Mouse (Mus musculus) C2C12 (cell line): Measurements from ENCODE around the gene Zfp446. TPM values are rescaled to one million over a fixed set of nuclear protein-coding genes. Genes with fewer than 3 reads are reported as not detected.

ENCODE experiments used
- H3K27me3 ChIP-seq: one replicate; pipeline ENCODE4 v1.6.1; 2011; ENCODE audit not compliant: control insufficient read depth, insufficient read depth, insufficient read length
- H3K36me3 ChIP-seq: one replicate; pipeline ENCODE4 v1.6.1; 2011; ENCODE audit not compliant: control insufficient read depth, insufficient read depth
- H3K4me3 ChIP-seq: one replicate; pipeline ENCODE4 v1.5.1; 2011; ENCODE audit warnings: mild to moderate bottlenecking, control low read depth; ENCODE audit not compliant: poor library complexity, insufficient read depth, severe bottlenecking
- H3K79me2 ChIP-seq: one replicate; pipeline ENCODE4 v1.6.1; 2011; ENCODE audit not compliant: control insufficient read depth, insufficient read depth
- H3K79me3 ChIP-seq: one replicate; pipeline ENCODE4 v1.6.1; 2011; ENCODE audit warnings: low read depth, control low read depth
- H3ac ChIP-seq: one replicate; pipeline ENCODE3; 2011; ENCODE audit warnings: low read depth; ENCODE audit not compliant: control insufficient read depth, insufficient read length
- CEBPB ChIP-seq: IDR thresholded peaks from one replicate; pipeline ENCODE4 v1.6.1; 2011; ENCODE audit warnings: low read depth, mild to moderate bottlenecking, control low read depth, moderate library complexity
- CTCF ChIP-seq: IDR thresholded peaks from one replicate; pipeline ENCODE4 v1.5.1; 2011; ENCODE audit not compliant: control insufficient read depth, insufficient read depth, insufficient read length
- FOSL1 ChIP-seq: IDR thresholded peaks from one replicate; pipeline ENCODE4 v1.8.0; 2011; ENCODE audit warnings: mild to moderate bottlenecking, low read length; ENCODE audit not compliant: poor library complexity, insufficient read depth, severe bottlenecking
- MAX ChIP-seq: IDR thresholded peaks from one replicate; pipeline ENCODE4 v1.6.1; 2011; ENCODE audit warnings: mild to moderate bottlenecking, control low read depth
- MYOD1 ChIP-seq: IDR thresholded peaks from one replicate; pipeline ENCODE4 v1.6.1; 2011; ENCODE audit warnings: low read depth; ENCODE audit not compliant: control insufficient read depth, insufficient read length
- MYOG ChIP-seq: IDR thresholded peaks from one replicate; pipeline ENCODE4 v1.6.1; 2011; ENCODE audit not compliant: control insufficient read depth, insufficient read length; ENCODE audit errors: extremely low read depth
- USF1 ChIP-seq: IDR thresholded peaks from one replicate; pipeline ENCODE4 v1.6.1; 2011; ENCODE audit warnings: low read depth, mild to moderate bottlenecking, control low read depth, moderate library complexity
- polyA plus RNA-seq: library from polyadenylated mRNA; unstranded; fragments of >200 nt; fragmentation: generic; extraction: Trizol; gene quantifications from one replicate; pipeline ENCODE4 v1.2.1, GENCODE M21; 2012; ENCODE audit warnings: missing spikeins

The Zfp446 gene
- polyA plus RNA-seq, 1 experiment, result 1.7 TPM

DNA sequence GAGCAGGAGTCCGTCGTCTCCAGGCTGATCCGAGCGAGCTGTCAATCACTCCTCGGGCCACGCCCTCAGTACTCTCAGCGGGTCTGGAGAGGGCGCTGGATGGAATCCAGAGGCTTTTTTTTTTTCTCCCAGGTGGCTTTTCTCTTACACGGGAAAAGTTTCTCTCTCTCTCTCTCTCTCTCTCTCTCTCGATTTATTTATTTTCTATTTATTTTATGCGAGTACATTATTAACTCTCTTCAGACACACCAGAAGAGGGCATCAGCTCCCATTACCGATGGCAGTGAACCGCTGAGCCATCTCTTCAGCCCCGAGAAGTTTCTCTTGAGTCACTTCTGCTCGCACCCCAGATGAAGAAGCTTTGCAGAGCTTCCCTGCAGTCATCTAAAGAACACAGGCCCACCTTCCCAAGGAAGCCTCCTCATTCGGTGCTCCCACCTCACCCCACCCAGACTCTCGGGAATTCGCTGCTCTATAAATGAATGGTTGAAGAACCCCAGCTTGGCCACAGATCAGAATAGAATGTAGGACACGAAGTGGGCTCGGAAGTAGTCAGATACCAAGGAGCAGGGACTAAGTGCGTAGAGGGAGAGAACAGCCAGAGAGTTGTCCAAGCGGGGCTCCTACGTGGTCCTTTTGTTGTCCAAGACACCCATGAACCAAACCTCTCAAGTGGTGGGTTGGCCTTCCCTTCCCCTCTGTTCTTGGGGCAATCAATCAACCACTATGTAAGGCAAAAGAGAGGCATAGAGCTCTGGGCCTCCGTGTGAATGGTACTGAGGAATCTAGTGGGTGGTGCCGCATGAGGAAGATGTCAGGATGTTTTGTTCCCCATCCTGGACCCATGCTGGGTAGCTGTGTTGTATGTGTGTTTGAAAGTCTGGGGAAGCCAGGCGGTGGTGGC, 32.6 kb downstream of the Zfp446 start, which contains the start of gene Zbtb45:
Gene Zbtb45, minus strand, starts transcription at position 30 of the 904 bp plus-strand sequence.
- Histone ChIP-seq H3K27me3 (no peaks in the 10 kb centered on the region), H3K4me3 (peak within 1 kb of the TSS; percentile 64), H3K79me3 (peaks cover 6% of the 10 kb centered on the region), H3K79me2 (peaks cover 14% of the 10 kb centered on the region), H3ac (peak within 1 kb of the TSS; percentile 72), H3K36me3 (peaks cover 14% of the 10 kb centered on the region)
- TF ChIP-seq MAX (no peak), USF1 (no peak), MYOG (no peak), FOSL1 (no peak), MYOD1 (no peak), CTCF (no peak), CEBPB (no peak)

DNA sequence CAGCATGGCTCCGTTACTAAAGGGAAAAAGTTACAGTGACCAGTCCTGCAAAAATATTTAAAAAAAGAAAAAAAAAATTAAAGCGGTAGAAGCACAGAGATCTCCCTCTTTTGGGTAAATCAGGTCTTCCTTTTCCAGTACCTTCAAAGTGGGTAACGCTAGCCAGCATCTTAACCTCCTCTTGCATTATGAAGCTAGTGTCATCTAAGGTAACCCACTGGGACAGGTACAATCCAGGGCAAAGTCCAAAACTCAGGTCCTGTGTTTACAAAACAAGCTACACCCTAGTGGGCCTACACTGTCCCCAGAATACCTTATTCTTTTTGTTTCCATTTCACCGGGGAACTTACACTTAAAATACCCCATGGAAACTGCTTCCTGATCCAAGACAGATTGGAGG, 36.0 kb downstream of the Zfp446 start:
- peaks cover 4% of the 10 kb centered on the region for H3K79me2 ChIP-seq
- H3K79me3 ChIP-seq, result no peaks in the 10 kb centered on the region
- H3K4me3 ChIP-seq, result no peak overlapping the region
- no peaks in the 10 kb centered on the region for H3K36me3 ChIP-seq
- H3ac ChIP-seq, result no peak overlapping the region
- no peak for TF ChIP-seq FOSL1
- TF ChIP-seq USF1, result no peak
- no peak for TF ChIP-seq MYOD1
- no peak for TF ChIP-seq MYOG
- no peak for TF ChIP-seq MAX
- TF ChIP-seq CEBPB, result no peak
- TF ChIP-seq CTCF, result no peak
- H3K27me3 ChIP-seq, result peaks cover 9% of the 10 kb centered on the region

DNA sequence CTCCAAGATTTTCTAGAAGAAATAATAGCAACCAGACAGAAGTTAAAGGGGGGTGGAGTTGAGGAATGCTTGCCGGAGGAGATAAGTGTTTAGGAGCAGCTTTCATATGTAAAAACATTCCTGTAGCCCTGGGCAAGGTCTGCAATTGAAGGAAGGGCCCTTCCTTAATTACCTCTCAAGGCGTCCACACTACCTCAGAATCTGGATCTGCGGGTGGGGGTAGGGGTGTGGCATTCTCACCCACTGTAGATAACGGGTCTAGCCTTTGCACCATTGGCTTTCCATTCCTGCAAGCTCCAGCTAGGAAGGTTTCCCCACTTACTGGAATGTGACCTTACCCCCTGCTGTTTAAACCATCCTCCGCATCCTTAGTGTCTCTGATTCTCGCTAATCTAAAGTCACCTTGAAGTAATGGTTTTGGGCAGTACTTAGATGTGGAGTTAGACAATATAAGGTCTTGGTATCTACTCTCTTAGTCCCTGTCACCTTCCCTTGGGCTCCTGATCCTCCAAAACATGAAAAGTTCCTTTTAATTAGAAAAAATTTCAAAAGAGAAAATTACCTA, 36.7 kb downstream of the Zfp446 start:
- TF ChIP-seq MYOD1 (no peak), MAX (no peak), CEBPB (no peak), MYOG (no peak), USF1 (no peak), CTCF (no peak), FOSL1 (no peak)
- no peaks in the 10 kb centered on the region for H3K79me2 ChIP-seq
- peaks cover 9% of the 10 kb centered on the region for H3K27me3 ChIP-seq
- H3K36me3 ChIP-seq, result no peaks in the 10 kb centered on the region
- H3ac ChIP-seq, result no peak overlapping the region
- H3K79me3 ChIP-seq, result no peaks in the 10 kb centered on the region
- no peak overlapping the region for H3K4me3 ChIP-seq

DNA sequence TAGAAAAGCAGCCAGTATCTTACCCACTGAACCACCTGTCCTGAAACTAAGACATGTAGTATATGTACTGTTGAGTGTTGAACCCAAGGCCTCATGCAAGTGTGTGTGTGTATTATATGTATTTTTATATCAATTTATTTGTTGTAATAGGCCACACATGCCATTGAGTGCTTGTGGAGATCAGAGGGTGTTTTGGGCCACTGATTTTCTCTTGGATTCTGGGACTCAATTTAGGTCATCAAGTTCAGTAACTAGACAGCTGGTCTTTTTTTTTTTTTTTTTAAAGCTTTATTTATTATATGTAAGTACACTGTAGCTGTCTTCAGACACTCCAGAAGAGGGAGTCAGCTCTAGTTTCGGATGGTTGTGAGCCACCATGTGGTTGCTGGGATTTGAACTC, 37.6 kb downstream of the Zfp446 start:
- TF ChIP-seq FOSL1 (no peak), MAX (no peak), MYOG (no peak), MYOD1 (no peak)
- Histone ChIP-seq H3ac (no peak overlapping the region), H3K36me3 (no peaks in the 10 kb centered on the region), H3K79me2 (no peaks in the 10 kb centered on the region), H3K27me3 (peaks cover 9% of the 10 kb centered on the region), H3K79me3 (no peaks in the 10 kb centered on the region), H3K4me3 (no peak overlapping the region)

DNA sequence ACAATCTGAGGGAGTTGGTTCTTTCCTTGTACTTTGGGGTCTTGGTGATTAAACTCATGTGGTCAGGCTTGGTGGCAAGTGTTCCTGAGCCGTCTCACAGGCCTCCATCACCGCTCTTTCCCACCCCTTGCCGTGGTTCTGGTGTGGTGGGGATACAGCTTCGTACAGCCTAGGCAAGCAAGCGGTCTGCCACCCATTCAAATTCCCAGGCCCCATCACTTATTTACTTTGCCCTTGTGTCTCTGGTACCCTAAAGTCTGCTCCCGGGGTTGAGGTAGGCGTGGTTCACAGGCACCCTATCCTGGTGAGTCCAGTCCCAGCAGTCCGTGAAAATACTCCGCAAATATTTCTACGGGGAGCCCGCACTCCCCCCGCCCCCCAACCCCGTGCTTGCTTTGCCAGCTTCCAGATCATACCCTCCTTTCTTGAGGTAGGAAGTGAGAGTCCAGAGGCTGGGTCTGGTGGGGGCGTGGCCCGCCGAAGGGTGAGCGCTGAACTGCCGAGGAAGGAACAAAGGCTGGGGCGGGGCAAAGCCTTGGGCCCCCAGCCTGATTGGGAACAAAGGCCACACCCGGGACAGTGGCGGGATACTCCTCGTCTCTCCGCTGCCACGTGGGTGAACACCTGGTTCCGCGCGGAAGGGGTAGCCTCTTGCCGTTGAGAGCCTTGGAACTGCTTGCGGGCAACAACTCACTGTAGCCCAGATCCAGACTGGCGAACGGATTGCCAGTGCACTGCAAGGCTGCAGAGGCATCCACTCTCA, 45.3 kb downstream of the Zfp446 start:
- peaks cover 3% of the 10 kb centered on the region for H3K27me3 ChIP-seq
- TF ChIP-seq USF1, result peak; percentile 5
- TF ChIP-seq CEBPB, result no peak
- TF ChIP-seq MYOG, result no peak
- TF ChIP-seq FOSL1, result no peak
- TF ChIP-seq MYOD1, result peak; percentile 17
- peak; percentile 93 for TF ChIP-seq MAX
- no peak for TF ChIP-seq CTCF
- H3K79me2 ChIP-seq, result peaks cover 35% of the 10 kb centered on the region
- H3ac ChIP-seq, result peak overlapping the region; percentile 41
- peaks cover 29% of the 10 kb centered on the region for H3K36me3 ChIP-seq
- peaks cover 30% of the 10 kb centered on the region for H3K79me3 ChIP-seq
- no peak overlapping the region for H3K4me3 ChIP-seq
